Mouse (Mus musculus): ENCODE measurements at regions not wholly inside any gene's neighbourhood (a gene's known extent, or its start where the extent isn't known, plus 50 kb on each side); places are given as distances from the start of the nearest gene placed in this dataset.
"Not testable (repeated sequence)": the region's sequence is repeated elsewhere in the genome, so short reads cannot be mapped to it uniquely, and the experiment has no call there.

DNA sequence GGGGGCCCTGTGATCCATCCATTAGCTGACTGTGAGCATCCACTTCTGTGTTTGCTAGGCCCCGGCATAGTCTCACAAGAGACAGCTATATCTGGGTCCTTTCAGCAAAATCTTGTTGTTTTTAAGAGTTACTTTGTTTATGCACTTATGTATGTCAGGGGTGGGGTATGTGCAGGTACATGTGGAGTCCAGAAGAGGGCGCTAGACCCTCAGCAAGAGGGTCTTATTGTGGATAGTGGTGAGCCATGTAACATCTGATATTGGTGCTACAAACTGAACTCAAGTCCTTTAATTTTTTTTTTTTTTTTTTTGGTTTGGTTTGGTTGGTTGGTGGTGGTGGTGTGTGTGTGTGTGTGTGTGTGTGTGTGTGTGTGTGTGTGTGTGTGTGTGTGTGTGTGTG, 268.7 kb downstream of the Lpin1 start:
- TF ChIP-seq CTCF (IDR thresholded peaks at IDR 0.05; ENCODE audit: borderline replicate concordance, extremely low read depth, insufficient read depth, insufficient read length); POLR2A (IDR thresholded peaks at IDR 0.05; ENCODE audit: borderline replicate concordance, extremely low read depth, insufficient read depth, insufficient read length, poor library complexity, severe bottlenecking): not testable (repeated sequence)

Data from brain, embryonic 14.5 days (tissue).